Mouse (Mus musculus): ENCODE results near the gene Fbxo27. TPM values are rescaled to one million over a fixed set of nuclear protein-coding genes. Genes with fewer than 3 reads are reported as not detected.
"Not testable (repeated sequence)": the region's sequence is repeated elsewhere in the genome, so short reads cannot be mapped to it uniquely, and the experiment has no call there.

The Fbxo27 gene
- polyA plus RNA-seq, 1 experiment from 2014 or later, result 0.90 TPM

- H3K27ac ChIP-seq (ENCODE audit: low read depth, low read length), result no peak overlapping the region
- no peak for ATAC-seq
- 78% methylated on average over 11 of the region's 11 CpGs for WGBS
- peaks cover 11% of the 10 kb centered on the region for H3K27me3 ChIP-seq (replicated peaks; ENCODE audit: control insufficient read depth, insufficient read depth, low read length)
- no peaks in the 10 kb centered on the region for H3K9me3 ChIP-seq (ENCODE audit: control insufficient read depth)
- no peak overlapping the region for H3K4me2 ChIP-seq (replicated peaks; ENCODE audit: low read depth)
- H3K9ac ChIP-seq (ENCODE audit: low read depth, low read length), result no peak overlapping the region
- no peak overlapping the region for H3K4me3 ChIP-seq (ENCODE audit: low read depth, low read length)
- H3K36me3 ChIP-seq (ENCODE audit: control insufficient read depth, insufficient read depth), result no peaks in the 10 kb centered on the region
- no peaks in the 10 kb centered on the region; the same call in 1 of the 2 replicates for H3K4me1 ChIP-seq (replicated peaks; ENCODE audit: control insufficient read depth, insufficient read depth, low read length)
- no peak for TF ChIP-seq CTCF (IDR thresholded peaks at IDR 0.05; ENCODE audit: low read depth)
Measured at GRCm38 (mm10) chr7:28697277-28697676, 4.6 kb downstream of the Fbxo27 start.

- no peak for TF ChIP-seq CTCF (IDR thresholded peaks at IDR 0.05; ENCODE audit: low read depth)
- no peaks in the 10 kb centered on the region for H3K27me3 ChIP-seq (replicated peaks; ENCODE audit: control insufficient read depth, insufficient read depth, low read length)
- no peak overlapping the region for H3K4me2 ChIP-seq (replicated peaks; ENCODE audit: low read depth)
- no peaks in the 10 kb centered on the region for H3K9me3 ChIP-seq (ENCODE audit: control insufficient read depth)
- no peaks in the 10 kb centered on the region for H3K36me3 ChIP-seq (ENCODE audit: control insufficient read depth, insufficient read depth)
- no peak for ATAC-seq
- no peaks in the 10 kb centered on the region for H3K4me1 ChIP-seq (replicated peaks; ENCODE audit: control insufficient read depth, insufficient read depth, low read length)
- no peak overlapping the region for H3K4me3 ChIP-seq (ENCODE audit: low read depth, low read length)
- no peak overlapping the region for H3K27ac ChIP-seq (ENCODE audit: low read depth, low read length)
- WGBS, result 97% methylated on average over 4 of the region's 4 CpGs
- H3K9ac ChIP-seq (ENCODE audit: low read depth, low read length), result no peak overlapping the region
Measured at GRCm38 (mm10) chr7:28700269-28700668, 7.6 kb downstream of the Fbxo27 start.

- H3K36me3 ChIP-seq (ENCODE audit: control insufficient read depth, insufficient read depth); H3K4me3 ChIP-seq (ENCODE audit: low read depth, low read length); H3K9ac ChIP-seq (ENCODE audit: low read depth, low read length); ATAC-seq; H3K4me2 ChIP-seq (replicated peaks; ENCODE audit: low read depth); H3K27ac ChIP-seq (ENCODE audit: low read depth, low read length); H3K4me1 ChIP-seq (replicated peaks; ENCODE audit: control insufficient read depth, insufficient read depth, low read length); H3K27me3 ChIP-seq (replicated peaks; ENCODE audit: control insufficient read depth, insufficient read depth, low read length); H3K9me3 ChIP-seq (ENCODE audit: control insufficient read depth): not testable (repeated sequence)
- 92% methylated on average over 12 of the region's 12 CpGs for WGBS
Measured at GRCm38 (mm10) chr7:28701306-28701705, 8.7 kb downstream of the Fbxo27 start.

- no peak for ATAC-seq
Measured at GRCm38 (mm10) chr7:28702601-28703143, 10.0 kb downstream of the Fbxo27 start.

GRCm38 (mm10) chr7:28709454-28709853, 16.8 kb downstream of the Fbxo27 start:
- no peaks in the 10 kb centered on the region for H3K27me3 ChIP-seq (replicated peaks; ENCODE audit: control insufficient read depth, insufficient read depth, low read length)
- no peak for TF ChIP-seq CTCF (IDR thresholded peaks at IDR 0.05; ENCODE audit: low read depth)
- H3K4me3 ChIP-seq (ENCODE audit: low read depth, low read length), result no peak overlapping the region
- H3K4me2 ChIP-seq (replicated peaks; ENCODE audit: low read depth), result no peak overlapping the region
- no peaks in the 10 kb centered on the region for H3K4me1 ChIP-seq (replicated peaks; ENCODE audit: control insufficient read depth, insufficient read depth, low read length)
- H3K9ac ChIP-seq (ENCODE audit: low read depth, low read length), result no peak overlapping the region
- H3K36me3 ChIP-seq (ENCODE audit: control insufficient read depth, insufficient read depth), result no peaks in the 10 kb centered on the region
- ATAC-seq, result no peak
- H3K27ac ChIP-seq (ENCODE audit: low read depth, low read length), result no peak overlapping the region
- no peaks in the 10 kb centered on the region for H3K9me3 ChIP-seq (ENCODE audit: control insufficient read depth)

More at GRCm38 (mm10) chr7:28702601-28703143, 10.0 kb downstream of the Fbxo27 start:
- Histone ChIP-seq H3K27me3 (replicated peaks; ENCODE audit: control insufficient read depth, insufficient read depth, low read length) (no peaks in the 10 kb centered on the region), H3K4me3 (ENCODE audit: low read depth, low read length) (no peak overlapping the region), H3K4me2 (replicated peaks; ENCODE audit: low read depth) (no peak overlapping the region), H3K9me3 (ENCODE audit: control insufficient read depth) (no peaks in the 10 kb centered on the region), H3K36me3 (ENCODE audit: control insufficient read depth, insufficient read depth) (no peaks in the 10 kb centered on the region), H3K27ac (ENCODE audit: low read depth, low read length) (no peak overlapping the region), H3K4me1 (replicated peaks; ENCODE audit: control insufficient read depth, insufficient read depth, low read length) (no peaks in the 10 kb centered on the region), H3K9ac (ENCODE audit: low read depth, low read length) (no peak overlapping the region)
- WGBS, result 71% methylated on average over 9 of the region's 9 CpGs
- TF ChIP-seq CTCF (IDR thresholded peaks at IDR 0.05; ENCODE audit: low read depth), result no peak

- Histone ChIP-seq H3K9me3 (ENCODE audit: control insufficient read depth) (no peaks in the 10 kb centered on the region), H3K4me3 (ENCODE audit: low read depth, low read length) (no peak overlapping the region), H3K27me3 (replicated peaks; ENCODE audit: control insufficient read depth, insufficient read depth, low read length) (no peaks in the 10 kb centered on the region), H3K27ac (ENCODE audit: low read depth, low read length) (no peak overlapping the region), H3K36me3 (ENCODE audit: control insufficient read depth, insufficient read depth) (no peaks in the 10 kb centered on the region), H3K4me2 (replicated peaks; ENCODE audit: low read depth) (no peak overlapping the region), H3K4me1 (replicated peaks; ENCODE audit: control insufficient read depth, insufficient read depth, low read length) (no peaks in the 10 kb centered on the region), H3K9ac (ENCODE audit: low read depth, low read length) (no peak overlapping the region)
- TF ChIP-seq CTCF (IDR thresholded peaks at IDR 0.05; ENCODE audit: low read depth), result peak; percentile 41
- no peak for ATAC-seq
- 70% methylated on average over 3 of the region's 3 CpGs for WGBS
Measured at GRCm38 (mm10) chr7:28710962-28711361, 18.3 kb downstream of the Fbxo27 start.

GRCm38 (mm10) chr7:28714667-28715066, 22.0 kb downstream of the Fbxo27 start:
- Histone ChIP-seq H3K4me3 (ENCODE audit: low read depth, low read length) (no peak overlapping the region), H3K4me2 (replicated peaks; ENCODE audit: low read depth) (no peak overlapping the region), H3K36me3 (ENCODE audit: control insufficient read depth, insufficient read depth) (no peaks in the 10 kb centered on the region), H3K27ac (ENCODE audit: low read depth, low read length) (no peak overlapping the region), H3K4me1 (replicated peaks; ENCODE audit: control insufficient read depth, insufficient read depth, low read length) (no peaks in the 10 kb centered on the region), H3K9me3 (ENCODE audit: control insufficient read depth) (no peaks in the 10 kb centered on the region), H3K9ac (ENCODE audit: low read depth, low read length) (no peak overlapping the region), H3K27me3 (replicated peaks; ENCODE audit: control insufficient read depth, insufficient read depth, low read length) (no peaks in the 10 kb centered on the region)
- no peak for ATAC-seq
- no peak for TF ChIP-seq CTCF (IDR thresholded peaks at IDR 0.05; ENCODE audit: low read depth)
- WGBS, result 88% methylated on average over 5 of the region's 5 CpGs

All from intestine, postnatal 0 days (tissue).